Mouse (Mus musculus): ENCODE data around the gene Myo1e.
"Not testable (repeated sequence)": the region's sequence is repeated elsewhere in the genome, so short reads cannot be mapped to it uniquely, and the experiment has no call there.

The Myo1e gene

DNA sequence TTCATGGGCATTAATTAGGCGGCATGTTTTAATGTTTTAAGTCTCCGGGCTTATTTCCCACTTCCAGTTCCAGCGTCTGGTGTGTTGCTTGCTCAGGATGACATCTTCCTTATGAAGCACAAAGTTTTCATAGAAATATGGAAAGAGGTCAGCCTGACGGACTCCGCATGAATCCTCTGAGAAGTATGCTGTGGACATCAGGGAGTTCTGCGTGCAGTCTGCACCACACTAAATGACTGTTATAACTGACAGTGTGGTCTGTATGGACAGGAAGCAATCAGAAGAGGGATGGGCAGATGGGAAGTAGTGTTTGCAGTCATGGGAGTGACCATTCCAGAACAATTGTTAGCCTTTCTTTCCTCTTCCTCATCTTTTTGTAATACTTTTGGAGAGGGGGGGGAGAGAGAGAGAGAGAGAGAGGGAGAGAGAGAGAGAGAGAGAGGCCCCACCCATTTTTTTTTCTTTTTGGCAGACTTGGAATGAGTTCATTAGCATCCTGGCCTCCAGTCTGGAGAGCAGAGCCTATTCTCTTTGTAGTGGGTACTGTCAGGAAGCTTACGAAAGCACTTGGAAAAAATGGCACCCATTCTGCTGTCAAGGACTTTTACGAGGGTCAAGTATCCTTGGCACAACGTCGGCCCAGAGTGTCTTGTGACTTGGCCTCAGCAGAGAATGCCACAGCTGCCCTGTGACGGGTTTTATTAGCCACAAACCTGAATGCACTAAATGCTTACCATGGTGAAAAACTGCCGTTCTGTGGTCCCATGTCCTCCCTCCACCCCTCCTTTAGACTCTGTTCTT lies 42.9 kb downstream of the Myo1e start:
- in situ Hi-C loops (cut with MseI, MboI) = no loop called here

DNA sequence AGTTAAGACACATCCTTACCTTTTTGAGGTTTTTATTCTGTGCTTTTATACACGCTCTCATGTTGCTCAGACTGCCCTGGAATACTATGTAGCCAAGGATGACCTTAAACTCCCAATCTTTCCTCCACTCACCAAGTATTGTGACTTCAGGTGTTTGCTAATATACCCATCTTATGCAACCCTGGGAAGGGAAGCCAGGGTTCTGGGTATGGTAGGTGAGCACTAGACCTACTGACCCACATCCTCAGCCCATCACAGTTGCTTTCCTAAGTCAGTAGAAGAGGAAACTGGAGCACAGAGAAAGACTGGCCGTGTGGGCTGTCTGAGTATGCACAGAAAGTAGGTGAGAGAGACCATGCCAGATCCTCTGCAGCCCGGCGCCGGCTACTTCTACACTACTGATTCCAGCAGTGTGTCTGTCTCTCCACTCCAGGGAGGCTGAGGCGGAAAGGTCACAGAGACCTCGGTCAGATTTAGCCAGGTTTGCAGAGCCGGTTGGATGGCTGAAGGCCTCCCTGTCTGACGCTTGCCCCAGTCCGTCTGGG lies 44.4 kb downstream of the Myo1e start:
- in situ Hi-C loops (cut with MseI, MboI) = no loop called here

- in situ Hi-C loops (cut with MseI, MboI) = no loop called here
These were observed 45.9 kb downstream of the Myo1e start for GRCm38 (mm10) chr9:70253016-70253415.

- in situ Hi-C loops (cut with MseI, MboI) = no loop called here
These were observed 47.9 kb downstream of the Myo1e start for GRCm38 (mm10) chr9:70255005-70255404.

DNA sequence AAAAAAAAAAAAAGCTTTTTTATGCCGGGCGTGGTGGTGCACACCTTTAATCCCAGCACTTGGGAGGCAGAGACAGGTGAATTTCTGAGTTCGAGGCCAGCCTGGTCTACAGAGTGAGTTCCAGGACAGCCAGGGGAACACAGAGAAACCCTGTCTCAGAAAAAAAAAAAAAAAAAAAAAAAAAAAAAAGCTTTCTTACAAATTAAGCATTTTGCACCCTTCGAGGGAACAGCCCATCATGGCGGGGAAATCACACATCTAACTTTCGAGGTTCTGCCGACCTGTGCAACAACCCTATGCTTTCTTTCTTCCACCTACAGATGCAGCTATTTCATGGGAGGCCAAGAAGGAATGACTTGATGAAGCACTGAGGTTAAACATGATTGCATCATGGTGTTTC lies 48.9 kb downstream of the Myo1e start:
- in situ Hi-C loops (cut with MseI, MboI) = not testable (repeated sequence)

- in situ Hi-C loops (cut with MseI, MboI) = no loop called here
These were observed 50.3 kb downstream of the Myo1e start for GRCm38 (mm10) chr9:70257289-70258101.

DNA sequence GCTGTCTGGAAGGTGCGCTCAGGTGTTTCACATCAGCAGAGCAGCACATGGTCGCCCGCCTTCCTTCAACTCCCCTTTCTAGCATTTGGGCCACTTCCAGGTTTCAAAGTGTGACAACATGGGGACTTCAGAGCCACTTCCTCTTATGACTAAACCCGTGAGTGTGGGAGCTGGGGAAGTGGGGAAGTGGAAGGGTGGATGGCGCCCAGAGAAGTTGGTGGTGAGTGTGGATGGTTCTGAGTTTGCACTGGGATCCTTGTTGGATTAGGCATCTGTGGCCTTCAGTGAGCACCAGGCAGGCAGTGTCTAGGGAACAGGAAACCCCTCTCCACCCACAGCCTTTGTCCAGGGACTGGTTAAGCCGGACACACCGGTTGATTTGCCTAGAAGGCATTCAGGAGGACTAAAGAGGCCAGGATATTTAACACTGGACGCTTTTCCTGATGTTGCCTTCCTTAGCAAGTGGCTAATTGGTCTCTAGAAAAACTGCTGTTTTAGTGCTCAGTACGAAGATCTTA lies 53.2 kb downstream of the Myo1e start:
- in situ Hi-C loops (cut with MseI, MboI) = no loop called here

DNA sequence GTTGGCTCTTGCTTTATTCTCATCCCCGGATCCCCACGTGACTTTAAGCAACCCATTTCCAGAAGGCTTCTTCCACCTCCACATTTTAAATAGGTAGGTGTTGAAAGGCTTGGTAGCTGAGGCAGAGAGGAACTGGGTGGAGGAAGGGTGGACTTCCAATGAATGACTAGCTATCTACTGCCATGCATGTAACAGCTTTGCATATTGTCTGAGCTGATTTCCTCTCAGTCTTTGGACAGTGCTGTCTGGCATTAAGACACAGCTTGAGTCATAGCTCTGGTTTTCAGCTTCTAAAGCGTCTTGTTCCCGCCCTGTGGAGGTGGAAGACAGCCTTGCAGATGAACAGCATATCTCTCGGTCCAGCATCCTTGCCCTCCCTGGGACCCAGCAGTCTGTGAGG lies 54.5 kb downstream of the Myo1e start:
- in situ Hi-C loops (cut with MseI, MboI) = no loop called here

- in situ Hi-C loops (cut with MseI, MboI) = no loop called here
These were observed 56.0 kb downstream of the Myo1e start for GRCm38 (mm10) chr9:70263134-70263533.

- in situ Hi-C loops (cut with MseI, MboI) = no loop called here
These were observed 56.6 kb downstream of the Myo1e start for GRCm38 (mm10) chr9:70263735-70264134.

- in situ Hi-C loops (cut with MseI, MboI) = no loop called here
These were observed 58.4 kb downstream of the Myo1e start for GRCm38 (mm10) chr9:70265513-70265912.

GRCm38 (mm10) chr9:70266186-70266585 lies 59.0 kb downstream of the Myo1e start:
- in situ Hi-C loops (cut with MseI, MboI) = no loop called here

DNA sequence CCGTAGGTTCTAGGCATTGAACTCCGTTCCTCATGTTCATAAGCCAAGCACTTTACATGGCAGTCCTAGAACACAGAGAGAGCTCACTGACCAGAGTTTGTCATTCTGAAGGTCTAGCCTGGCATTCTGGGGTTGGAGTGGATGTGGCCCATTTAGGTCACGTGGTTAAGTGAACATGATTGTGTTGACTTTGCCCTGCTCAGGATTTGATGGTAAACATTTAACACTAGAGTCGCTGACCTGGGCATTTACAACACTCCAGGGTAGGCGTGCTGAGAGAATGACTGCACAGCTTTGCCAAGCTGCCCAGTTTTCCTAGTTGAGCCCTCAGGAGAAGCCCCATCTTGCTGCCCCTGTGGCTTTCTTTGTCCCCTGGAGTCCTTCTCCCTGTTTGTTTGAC lies 60.0 kb downstream of the Myo1e start:
- in situ Hi-C loops (cut with MseI, MboI) = no loop called here

- in situ Hi-C loops (cut with MseI, MboI) = no loop called here
These were observed 62.2 kb downstream of the Myo1e start for GRCm38 (mm10) chr9:70269349-70269748.

DNA sequence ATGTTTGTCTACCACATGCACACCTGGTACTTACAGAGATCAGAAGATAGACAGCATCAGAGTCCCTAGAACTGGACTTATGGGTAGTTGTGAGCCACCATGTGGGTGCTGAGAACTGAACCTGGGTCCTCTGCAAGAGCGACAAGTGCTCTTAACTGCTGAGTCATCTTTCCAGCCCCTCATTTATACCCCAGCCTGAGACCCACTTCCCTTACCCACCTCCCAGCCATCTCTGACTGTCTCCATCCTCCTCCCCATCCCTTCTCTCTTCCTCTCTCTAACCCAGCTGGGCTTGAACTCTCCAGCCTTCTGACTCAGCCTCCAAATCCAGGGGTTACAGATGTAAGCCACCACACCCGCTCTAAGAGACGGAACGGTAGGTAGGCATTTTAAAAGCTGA lies 63.3 kb downstream of the Myo1e start:
- in situ Hi-C loops (cut with MseI, MboI) = no loop called here

DNA sequence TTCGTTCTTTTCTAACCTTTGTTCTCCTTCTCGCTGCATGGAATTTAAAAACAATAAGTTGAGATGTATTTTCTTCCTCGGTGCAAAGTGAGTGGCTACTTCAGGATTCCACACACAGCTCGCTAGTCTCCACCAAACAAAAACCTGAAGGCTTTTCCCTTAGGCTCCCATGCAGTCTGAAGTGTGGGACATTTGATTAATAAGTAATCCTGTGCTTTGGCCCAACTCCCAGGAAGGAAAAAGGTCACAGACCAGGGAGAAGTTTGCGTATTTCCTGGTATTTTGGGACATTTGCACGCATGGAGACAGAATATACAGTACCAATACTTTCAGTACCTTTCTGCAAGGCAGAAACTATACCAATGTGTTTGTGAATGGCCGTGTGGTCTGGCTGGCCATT lies 64.0 kb downstream of the Myo1e start:
- in situ Hi-C loops (cut with MseI, MboI) = no loop called here

DNA sequence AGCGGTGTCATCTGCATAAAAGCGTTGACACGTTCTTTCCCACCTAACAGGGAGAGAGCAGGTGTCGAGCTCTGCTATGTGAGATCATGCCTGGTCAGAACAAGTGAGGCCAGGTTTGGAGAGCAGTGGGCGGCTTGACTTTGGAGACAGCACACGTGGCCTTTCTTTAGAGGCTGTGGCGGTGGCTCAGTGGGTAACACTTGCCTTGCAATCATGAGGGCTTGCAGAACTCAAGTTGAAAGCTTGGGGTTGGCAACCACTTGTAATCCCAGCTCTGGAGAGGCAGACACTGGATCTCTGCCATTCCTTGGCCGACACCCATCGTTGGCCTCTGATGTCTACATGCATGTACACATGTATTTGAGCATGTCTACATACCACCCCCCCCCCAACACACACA lies 64.5 kb downstream of the Myo1e start:
- in situ Hi-C loops (cut with MseI, MboI) = no loop called here

DNA sequence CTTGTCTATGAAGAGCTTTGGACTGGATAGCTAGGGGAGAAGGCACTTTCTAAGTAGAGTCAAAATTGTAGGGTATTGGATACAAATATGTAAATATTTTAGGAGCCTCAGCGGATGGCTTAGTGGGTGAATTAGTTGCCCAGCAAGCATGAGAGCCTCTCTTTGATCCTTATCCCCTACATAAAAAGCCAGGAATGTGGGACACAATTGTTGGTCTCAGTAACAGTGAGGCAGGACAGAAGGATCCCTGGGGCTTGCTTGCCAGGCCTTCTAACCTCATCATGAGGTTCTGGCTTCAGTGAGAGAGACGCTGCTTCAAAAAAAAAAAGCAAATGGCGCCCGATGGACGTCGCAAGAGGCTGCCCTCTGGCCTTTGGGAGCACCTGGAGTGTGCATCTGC lies 66.9 kb downstream of the Myo1e start:
- in situ Hi-C loops (cut with MseI, MboI) = no loop called here

- in situ Hi-C loops (cut with MseI, MboI) = no loop called here
These were observed 67.3 kb downstream of the Myo1e start for GRCm38 (mm10) chr9:70274476-70274875.

DNA sequence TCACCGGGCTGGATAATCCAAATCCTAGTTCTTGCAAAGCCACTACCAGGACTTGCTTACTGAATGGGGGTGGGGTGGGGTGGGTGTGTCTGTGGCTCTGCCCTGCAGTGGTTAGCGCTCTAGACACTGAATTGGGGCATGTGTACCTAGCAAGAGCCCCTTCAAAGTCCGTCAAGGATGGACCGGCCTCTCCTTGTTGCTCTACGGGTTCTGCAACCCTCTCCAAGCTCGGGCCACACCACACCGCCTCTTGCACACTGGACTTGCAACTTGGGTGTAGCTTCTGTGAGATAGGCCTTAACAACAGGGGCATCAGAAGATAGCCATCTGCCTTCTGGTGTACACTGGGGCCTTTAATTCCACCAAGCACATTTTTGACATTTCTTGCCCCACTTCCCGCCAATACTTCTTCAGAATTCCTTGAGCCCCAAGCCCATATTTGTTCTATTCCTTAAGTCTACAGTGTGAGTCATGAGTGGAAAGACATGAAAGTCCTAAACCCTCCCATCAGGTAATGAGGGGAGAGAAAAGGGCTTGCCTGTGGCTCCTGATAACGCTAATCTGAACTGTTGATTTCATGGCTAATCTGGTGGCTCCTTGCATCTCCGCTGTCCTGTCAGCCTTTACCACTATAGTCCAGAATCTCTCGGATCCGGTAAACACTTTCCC lies 67.9 kb downstream of the Myo1e start:
- in situ Hi-C loops (cut with MseI, MboI) = no loop called here

DNA sequence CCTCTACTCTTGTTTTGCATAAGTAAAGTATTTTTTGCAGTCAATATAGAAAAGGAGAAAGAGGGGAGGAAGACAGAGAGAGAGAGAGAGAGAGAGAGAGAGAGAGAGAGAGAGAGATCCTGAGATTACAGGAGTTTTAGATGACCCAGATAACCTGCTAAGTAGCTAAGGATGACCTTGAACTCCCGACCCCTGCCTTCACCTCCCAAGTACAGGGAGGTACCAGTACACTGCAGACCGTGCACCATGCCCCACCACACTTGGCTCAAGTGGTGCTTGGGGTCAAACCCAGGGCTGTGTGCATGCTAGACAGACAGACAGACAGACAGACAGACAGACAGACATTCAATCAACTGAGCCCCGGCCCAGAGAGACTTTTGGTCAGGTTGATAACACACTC lies 69.9 kb downstream of the Myo1e start:
- in situ Hi-C loops (cut with MseI, MboI) = no loop called here

DNA sequence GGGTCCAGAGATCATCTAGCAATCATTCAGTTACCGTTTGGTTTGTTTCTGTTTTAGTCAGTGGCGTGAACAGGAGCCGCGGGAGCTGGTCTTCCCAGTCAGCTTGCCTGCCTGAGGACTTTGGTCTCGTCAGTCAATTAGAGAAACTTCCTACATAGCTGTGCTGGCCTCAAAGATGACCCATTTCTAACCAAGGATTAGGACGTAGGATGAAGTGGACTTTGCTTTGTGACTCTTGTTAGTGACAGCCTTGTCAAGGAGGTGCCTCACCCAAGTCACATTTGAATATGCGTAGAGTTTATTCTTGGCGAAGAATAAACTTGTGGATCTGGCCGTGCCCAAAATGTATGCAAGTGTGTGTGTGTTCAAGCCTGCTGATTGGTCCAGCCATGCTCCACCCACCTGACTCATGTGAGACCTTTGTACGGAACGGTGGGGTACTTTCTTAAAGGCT lies 70.4 kb downstream of the Myo1e start:
- in situ Hi-C loops (cut with MseI, MboI) = no loop called here
